Mouse (Mus musculus) embryonic facial prominence, embryonic 11.5 days (tissue): ENCODE measurements around the gene Ep300. TPM values are rescaled to one million over a fixed set of nuclear protein-coding genes. Genes with fewer than 3 reads are reported as not detected.

Experiments
- ATAC-seq: fragments of 200-750 bp; cut with Nextera tagmentation; replicated peaks from 2 replicates; pipeline ENCODE4 v1.8.0; 2017; ENCODE audit warnings: low read depth; ENCODE audit not compliant: insufficient number of reproducible peaks, low FRiP score, low TSS enrichment
- DNase-seq: peaks from one replicate; pipeline ENCODE4 v3.0.0-alpha.2; 2015; ENCODE audit warnings: low spot score
- H3K27ac ChIP-seq: fragments of 300-500 bp; sonication (generic); replicated peaks from 2 replicates; pipeline ENCODE4 v1.5.1; 2014; ENCODE audit warnings: mild to moderate bottlenecking, low read depth, low read length, control low read depth
- H3K27me3 ChIP-seq: fragments of 300-500 bp; sonication (generic); 2 replicates; pipeline ENCODE4 v1.6.1; 2014; ENCODE audit warnings: mild to moderate bottlenecking, low read length, moderate library complexity, mixed read lengths; ENCODE audit not compliant: control insufficient read depth, insufficient read depth
- H3K36me3 ChIP-seq: fragments of 300-500 bp; sonication (generic); replicated peaks from 2 replicates; pipeline ENCODE4 v1.6.1; 2014; ENCODE audit warnings: low read depth, mild to moderate bottlenecking, low read length, moderate library complexity, mixed read lengths; ENCODE audit not compliant: control insufficient read depth, insufficient read depth
- H3K4me1 ChIP-seq: fragments of 300-500 bp; sonication (generic); 2 replicates; pipeline ENCODE4 v1.6.1; 2014; ENCODE audit warnings: low read length, mixed read lengths; ENCODE audit not compliant: control insufficient read depth, insufficient read depth
- H3K4me2 ChIP-seq: fragments of 300-500 bp; sonication (generic); 2 replicates; pipeline ENCODE4 v1.6.1; 2014; ENCODE audit warnings: low read depth, mild to moderate bottlenecking, control low read depth, low read length, moderate library complexity
- H3K4me3 ChIP-seq: fragments of 300-500 bp; sonication (generic); 2 replicates; pipeline ENCODE4 v1.5.1; 2014; ENCODE audit warnings: low read depth, low read length, control low read depth
- H3K9ac ChIP-seq: fragments of 300-500 bp; sonication (generic); replicated peaks from 2 replicates; pipeline ENCODE4 v1.6.1; 2014; ENCODE audit warnings: mild to moderate bottlenecking, control low read depth, low read length
- H3K9me3 ChIP-seq: fragments of 300-500 bp; sonication (generic); replicated peaks from 2 replicates; pipeline ENCODE4 v1.6.1; 2016; ENCODE audit warnings: mild to moderate bottlenecking, low read length, inconsistent platforms, mixed read lengths; ENCODE audit not compliant: control insufficient read depth
- WGBS: fragments of 180-500 bp; shearing (Covaris S2); extraction: QIAGEN DNeasy Blood & Tissue Kit; methylation state at CpG from one replicate; pipeline ENCODE4 v1.1.7; 2014; 5-methylcytosine and 5-hydroxymethylcytosine counted together
- polyA plus RNA-seq: library from polyadenylated mRNA; unstranded; fragments of >200 nt; fragmentation: Nextera tagmentation; extraction: Ambion mirVana; gene quantifications from 2 replicates; pipeline ENCODE4 v1.2.1, GENCODE M21; 2014

The Ep300 gene
- polyA plus RNA-seq, 1 experiment from 2014 or later = 24.5 TPM

GRCm38 (mm10) chr15:81554558-81555297, 30.4 kb upstream of the Ep300 start:
- Histone ChIP-seq H3K9ac (no peak overlapping the region), H3K27me3 (no peaks in the 10 kb centered on the region), H3K27ac (no peak overlapping the region), H3K4me2 (no peak overlapping the region), H3K4me1 (no peaks in the 10 kb centered on the region), H3K36me3 (no peaks in the 10 kb centered on the region), H3K9me3 (no peaks in the 10 kb centered on the region), H3K4me3 (no peak overlapping the region)
- DNase-seq = no peak
- WGBS = 58% methylated on average over 18 of the region's 18 CpGs
- ATAC-seq = no peak

- Histone ChIP-seq H3K27ac (no peak overlapping the region), H3K4me1 (no peaks in the 10 kb centered on the region), H3K36me3 (no peaks in the 10 kb centered on the region), H3K27me3 (no peaks in the 10 kb centered on the region), H3K9me3 (no peaks in the 10 kb centered on the region), H3K4me3 (no peak overlapping the region), H3K9ac (no peak overlapping the region), H3K4me2 (no peak overlapping the region)
- ATAC-seq (no peak), DNase-seq (no peak)
- WGBS = 62% methylated on average over 3 of the region's 3 CpGs
These were observed 29.2 kb upstream of the Ep300 start for GRCm38 (mm10) chr15:81555986-81556385.

- H3K27ac ChIP-seq = no peak overlapping the region
- DNase-seq = no peak
- H3K27me3 ChIP-seq = no peaks in the 10 kb centered on the region
- no peaks in the 10 kb centered on the region for H3K36me3 ChIP-seq
- no peak for ATAC-seq
- H3K4me2 ChIP-seq = no peak overlapping the region
- H3K9ac ChIP-seq = no peak overlapping the region
- H3K4me3 ChIP-seq = no peak overlapping the region
- 42% methylated on average over 3 of the region's 3 CpGs for WGBS
- no peaks in the 10 kb centered on the region for H3K4me1 ChIP-seq
- H3K9me3 ChIP-seq = no peaks in the 10 kb centered on the region
These were observed 23.6 kb upstream of the Ep300 start for GRCm38 (mm10) chr15:81561501-81561900.

GRCm38 (mm10) chr15:81561996-81562395, 23.2 kb upstream of the Ep300 start:
- Histone ChIP-seq H3K27me3 (no peaks in the 10 kb centered on the region), H3K27ac (no peak overlapping the region), H3K4me1 (no peaks in the 10 kb centered on the region), H3K9me3 (no peaks in the 10 kb centered on the region), H3K4me2 (no peak overlapping the region), H3K9ac (no peak overlapping the region), H3K36me3 (no peaks in the 10 kb centered on the region), H3K4me3 (no peak overlapping the region)
- 76% methylated on average over 9 of the region's 9 CpGs for WGBS
- no peak for DNase-seq
- no peak for ATAC-seq

GRCm38 (mm10) chr15:81562491-81563488, 22.4 kb upstream of the Ep300 start:
- no peaks in the 10 kb centered on the region for H3K27me3 ChIP-seq
- no peak overlapping the region for H3K27ac ChIP-seq
- H3K4me1 ChIP-seq = no peaks in the 10 kb centered on the region
- ATAC-seq (no peak), DNase-seq (no peak)
- H3K4me2 ChIP-seq = no peak overlapping the region
- no peak overlapping the region for H3K9ac ChIP-seq
- 53% methylated on average over 9 of the region's 9 CpGs for whole genome bisulfite sequencing
- no peaks in the 10 kb centered on the region for H3K9me3 ChIP-seq
- no peak overlapping the region for H3K4me3 ChIP-seq
- H3K36me3 ChIP-seq = no peaks in the 10 kb centered on the region

GRCm38 (mm10) chr15:81568093-81568492, 17.1 kb upstream of the Ep300 start:
- no peak for DNase-seq

GRCm38 (mm10) chr15:81568592-81568991, 16.6 kb upstream of the Ep300 start:
- WGBS = 53% methylated on average over 2 of the region's 2 CpGs
- Histone ChIP-seq H3K9ac (no peak overlapping the region), H3K27me3 (no peaks in the 10 kb centered on the region), H3K9me3 (no peaks in the 10 kb centered on the region), H3K36me3 (no peaks in the 10 kb centered on the region), H3K27ac (no peak overlapping the region), H3K4me1 (no peaks in the 10 kb centered on the region), H3K4me2 (no peak overlapping the region), H3K4me3 (no peak overlapping the region)
- ATAC-seq (no peak), DNase-seq (no peak)

More at GRCm38 (mm10) chr15:81568093-81568492, 17.1 kb upstream of the Ep300 start:
- H3K9ac ChIP-seq = no peak overlapping the region
- no peaks in the 10 kb centered on the region for H3K36me3 ChIP-seq
- no peak overlapping the region for H3K4me2 ChIP-seq
- no peak overlapping the region for H3K27ac ChIP-seq
- H3K9me3 ChIP-seq = no peaks in the 10 kb centered on the region
- H3K4me1 ChIP-seq = no peaks in the 10 kb centered on the region
- 44% methylated on average over 2 of the region's 2 CpGs for WGBS
- no peaks in the 10 kb centered on the region for H3K27me3 ChIP-seq
- H3K4me3 ChIP-seq = no peak overlapping the region
- ATAC-seq = no peak

- Histone ChIP-seq H3K4me1 (no peaks in the 10 kb centered on the region), H3K9ac (no peak overlapping the region), H3K9me3 (no peaks in the 10 kb centered on the region), H3K27me3 (no peaks in the 10 kb centered on the region), H3K27ac (no peak overlapping the region), H3K4me2 (no peak overlapping the region), H3K4me3 (no peak overlapping the region), H3K36me3 (no peaks in the 10 kb centered on the region)
- DNase-seq (no peak), ATAC-seq (no peak)
- 19% methylated on average over 3 of the region's 3 CpGs for WGBS
These were observed 8.2 kb upstream of the Ep300 start for GRCm38 (mm10) chr15:81576961-81577360.
